Mouse (Mus musculus) CH12.LX (cell line): ENCODE data around the gene Commd8. TPM values are rescaled to one million over a fixed set of nuclear protein-coding genes. Genes with fewer than 3 reads are reported as not detected.

Experiments used
- DNase-seq: peaks from one replicate; pipeline ENCODE4 v3.0.0-alpha.2; 2013; ENCODE audit errors: extremely low read depth
- H3K27ac ChIP-seq: 2 replicates; pipeline ENCODE4 v1.5.1; 2012; ENCODE audit warnings: low read depth, mild to moderate bottlenecking, control low read depth, moderate library complexity; ENCODE audit not compliant: insufficient read depth
- H3K27me3 ChIP-seq: replicated peaks from 2 replicates; pipeline ENCODE3; 2012; ENCODE audit warnings: inconsistent platforms
- H3K36me3 ChIP-seq, 2 experiments: replicated peaks in 1 of 2; 2 replicates each; pipeline versions ENCODE3 to v1.6.1; 2012; ENCODE audit warnings: inconsistent platforms in 1 of 2, low read length in 1 of 2, mild to moderate bottlenecking in 1 of 2, mixed read lengths in 1 of 2, moderate library complexity in 1 of 2; ENCODE audit not compliant: control insufficient read depth in 1 of 2, insufficient read depth in 1 of 2
- H3K4me1 ChIP-seq, 2 experiments: 2 replicates each; pipeline ENCODE4 v1.6.1; 2012; ENCODE audit warnings: inconsistent platforms in 1 of 2, moderate library complexity in 1 of 2; ENCODE audit not compliant: insufficient read depth in 2 of 2, control insufficient read depth in 1 of 2
- H3K4me2 ChIP-seq: 2 replicates; pipeline ENCODE4 v1.6.1; 2012; ENCODE audit warnings: low read depth, mild to moderate bottlenecking, control low read depth; ENCODE audit not compliant: poor library complexity, insufficient read depth, severe bottlenecking
- H3K4me3 ChIP-seq, 3 experiments: fragments of 150-350 bp in 1 of 3; sonication (generic) in 1 of 3; replicated peaks in 1 of 3; 2 replicates each; pipeline versions ENCODE3 to v1.5.1; 2011 to 2012; ENCODE audit warnings: low read depth in 2 of 3, low read length in 2 of 3, mild to moderate bottlenecking in 2 of 3, moderate library complexity in 2 of 3, control low read depth in 1 of 3, improper control_type of control experiment in 1 of 3, inconsistent platforms in 1 of 3, mixed read lengths in 1 of 3; ENCODE audit not compliant: poor library complexity in 1 of 3
- H3K79me2 ChIP-seq: replicated peaks from 2 replicates; pipeline ENCODE4 v1.6.1; 2012; ENCODE audit warnings: mild to moderate bottlenecking, moderate library complexity; ENCODE audit not compliant: control insufficient read depth, poor library complexity, insufficient read depth, severe bottlenecking; ENCODE audit errors: extremely low read depth
- H3K9ac ChIP-seq: 2 replicates; pipeline ENCODE4 v1.6.1; 2012; ENCODE audit warnings: low read depth, mild to moderate bottlenecking, control low read depth, moderate library complexity; ENCODE audit not compliant: insufficient read depth
- H3K9me3 ChIP-seq: replicated peaks from 2 replicates; pipeline ENCODE3; 2012; ENCODE audit warnings: low read length, inconsistent platforms, mixed read lengths
- CHD1 ChIP-seq: IDR thresholded peaks from 2 replicates; pipeline ENCODE4 v1.6.1; 2012; ENCODE audit warnings: low read depth, low read length, improper control_type of control experiment, inconsistent platforms
- CTCF ChIP-seq, 2 experiments: IDR thresholded peaks in 1 of 2; conservative IDR thresholded peaks in 1 of 2; 2 replicates each; pipeline ENCODE4 v1.5.1; 2011 to 2012; ENCODE audit warnings: low read depth in 2 of 2, low read length in 2 of 2, improper control_type of control experiment in 1 of 2, inconsistent platforms in 1 of 2, mild to moderate bottlenecking in 1 of 2, moderate library complexity in 1 of 2
- GABPA ChIP-seq: IDR thresholded peaks from 2 replicates; pipeline ENCODE4 v1.6.1; 2012; ENCODE audit warnings: low read depth, low read length, improper control_type of control experiment, inconsistent platforms; ENCODE audit not compliant: insufficient replicate concordance
- RAD21 ChIP-seq: IDR thresholded peaks from 2 replicates; pipeline ENCODE4 v1.6.1; 2011; ENCODE audit warnings: low read depth, mild to moderate bottlenecking, low read length, improper control_type of control experiment, moderate library complexity
- SIN3A ChIP-seq: IDR thresholded peaks from 2 replicates; pipeline ENCODE4 v1.6.1; 2012; ENCODE audit warnings: low read length, improper control_type of control experiment, inconsistent platforms
- dilution Hi-C: fragments of 300-500 bp; cut with MboI; formaldehyde crosslinking; loops from 2 replicates; pipeline ENCODE4 v1.14.3; 2020; ENCODE audit warnings: low sequenced_read_pairs; ENCODE audit not compliant: extremely low pct_unique_long_range_greater_than_20kb, extremely low pct_ligation_motif_present
- in situ Hi-C: fragments of 300-500 bp; cut with MboI; formaldehyde crosslinking; loops from 3 replicates; pipeline ENCODE4 v1.14.3; 2019; ENCODE audit warnings: low sequenced_read_pairs, low pct_ligation_motif_present, low pct_unique_long_range_greater_than_20kb, mixed read lengths
- polyA plus RNA-seq: library from polyadenylated mRNA; unstranded; fragments of >175 nt; gene quantifications from 2 replicates; pipeline ENCODE4 v1.2.1, GENCODE M21; 2012; ENCODE audit warnings: low read depth; ENCODE audit not compliant: insufficient read length
- total RNA-seq, 2 experiments: library from RNA; depleted of rRNA; stranded (reverse); fragments of 300-350 nt in 1 of 2; fragments of >200 nt in 1 of 2; gene quantifications; 2 replicates each; pipeline ENCODE4 v1.2.3; 2012 to 2014

The Commd8 gene
- total and polyA plus RNA-seq, 3 experiments: 38.5 to 106 (median 47.4) TPM

- Histone ChIP-seq H3K4me1 (no peaks in the 10 kb centered on the region), H3K4me3 (no peak overlapping the region)
- TF ChIP-seq CTCF (conservative IDR thresholded peaks at IDR 0.05 in 1 of 2, IDR thresholded peaks at IDR 0.05 in 1 of 2; ENCODE audit: low read depth in 2 of 2, low read length in 2 of 2): no peak
- no peak for TF ChIP-seq RAD21
- no peak for TF ChIP-seq SIN3A
- TF ChIP-seq, all 38 proteins: peak for 0
- H3K27me3 ChIP-seq: no peaks in the 10 kb centered on the region
- no peak overlapping the region for H3K9ac ChIP-seq
- DNase-seq: no peak
- dilution Hi-C loops: no loop called here
- no peak overlapping the region for H3K4me2 ChIP-seq
- H3K36me3 ChIP-seq: no peaks in the 10 kb centered on the region
- in situ Hi-C loops: no loop called here
- no peak overlapping the region for H3K27ac ChIP-seq
- H3K79me2 ChIP-seq: no peaks in the 10 kb centered on the region
- no peaks in the 10 kb centered on the region for H3K9me3 ChIP-seq
Measured at GRCm38 (mm10) chr5:72126681-72127080, 41.3 kb downstream of the Commd8 start.

DNA sequence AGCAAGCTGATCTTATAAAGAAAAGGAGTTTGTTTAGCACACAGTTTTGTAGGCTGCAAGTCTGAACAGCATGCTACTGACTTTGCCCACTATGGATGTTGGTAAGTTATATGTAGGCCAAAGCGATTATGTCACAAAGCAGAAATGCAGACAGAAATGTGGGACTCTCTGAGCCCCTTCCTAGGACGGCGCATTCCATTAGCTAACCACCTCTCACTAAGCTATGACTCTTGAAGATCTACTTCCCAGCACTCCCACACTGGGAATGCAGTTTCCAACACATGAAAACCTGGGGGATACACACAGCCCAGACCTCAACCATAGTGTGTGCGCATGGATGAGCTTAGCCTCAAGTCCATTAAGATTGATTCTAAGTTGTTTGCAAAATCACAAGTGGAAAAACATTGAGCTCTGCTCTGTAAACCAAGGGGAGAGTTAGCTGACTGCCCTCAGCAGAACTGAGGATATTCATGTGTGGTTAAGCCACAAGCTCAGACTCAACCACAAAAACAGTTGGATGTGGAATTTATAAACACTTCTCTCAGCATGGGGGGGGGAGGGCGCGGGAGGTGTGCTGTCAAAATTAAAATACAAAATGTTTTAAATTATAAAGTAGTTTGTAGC lies 45.5 kb downstream of the Commd8 start:
- H3K9ac ChIP-seq: no peak overlapping the region
- in situ Hi-C loops (no loop called here), dilution Hi-C loops (no loop called here)
- H3K9me3 ChIP-seq: no peaks in the 10 kb centered on the region
- H3K4me2 ChIP-seq: no peak overlapping the region
- H3K27me3 ChIP-seq: no peaks in the 10 kb centered on the region
- TF ChIP-seq CHD1 (no peak), GABPA (no peak)
- no peak overlapping the region for H3K27ac ChIP-seq
- no peaks in the 10 kb centered on the region for H3K4me1 ChIP-seq
- H3K79me2 ChIP-seq: no peaks in the 10 kb centered on the region
- DNase-seq: no peak
- no peaks in the 10 kb centered on the region for H3K36me3 ChIP-seq
- H3K4me3 ChIP-seq: no peak overlapping the region
